Mouse (Mus musculus): ENCODE measurements around the gene Scap. TPM values are rescaled to one million over a fixed set of nuclear protein-coding genes. Genes with fewer than 3 reads are reported as not detected.

Scap gene
- total RNA-seq (2023) = 10 to 100 TPM; 58.4 to 71.9 TPM

DNA sequence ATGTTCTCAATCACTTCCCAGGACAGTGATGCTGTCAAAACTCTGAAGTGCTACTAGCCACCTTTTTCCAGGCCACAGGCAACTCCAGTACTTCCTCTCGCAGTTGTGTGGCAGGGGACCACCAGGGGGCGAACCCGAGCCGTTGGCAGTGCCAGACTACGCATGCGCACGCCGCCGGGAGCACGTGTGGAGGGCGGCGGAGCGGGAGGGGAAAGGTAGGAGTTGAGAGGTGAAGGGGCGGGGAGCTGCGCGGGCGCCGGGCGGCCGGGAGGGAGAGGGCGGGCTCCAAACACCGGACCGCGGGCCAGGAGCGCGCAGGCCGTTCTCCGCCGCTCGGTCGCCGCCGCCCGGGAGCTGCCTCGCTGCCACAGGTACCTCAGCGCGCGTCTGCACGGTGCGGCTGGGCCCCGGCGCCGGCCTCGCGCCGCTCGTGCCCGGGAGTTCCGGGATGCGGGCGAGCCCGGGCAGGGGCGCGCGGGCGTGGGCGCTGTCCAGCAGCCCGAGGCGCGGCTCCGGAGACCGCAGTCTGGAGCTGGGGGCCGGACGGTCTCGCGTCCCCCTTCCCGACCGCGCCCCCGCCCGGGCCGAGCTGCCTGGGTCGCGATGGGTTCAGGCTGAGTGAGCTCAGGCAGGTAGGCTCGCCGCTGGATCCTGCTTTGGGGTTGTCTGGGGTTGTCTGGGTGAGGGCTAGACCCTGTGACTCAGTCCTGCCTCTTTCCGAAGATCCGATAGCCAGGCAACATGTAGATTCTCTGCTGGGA lies at the start of gene Scap:
Gene Scap, plus strand, starts transcription at position 154 of the 761 bp plus-strand sequence.

DNA sequence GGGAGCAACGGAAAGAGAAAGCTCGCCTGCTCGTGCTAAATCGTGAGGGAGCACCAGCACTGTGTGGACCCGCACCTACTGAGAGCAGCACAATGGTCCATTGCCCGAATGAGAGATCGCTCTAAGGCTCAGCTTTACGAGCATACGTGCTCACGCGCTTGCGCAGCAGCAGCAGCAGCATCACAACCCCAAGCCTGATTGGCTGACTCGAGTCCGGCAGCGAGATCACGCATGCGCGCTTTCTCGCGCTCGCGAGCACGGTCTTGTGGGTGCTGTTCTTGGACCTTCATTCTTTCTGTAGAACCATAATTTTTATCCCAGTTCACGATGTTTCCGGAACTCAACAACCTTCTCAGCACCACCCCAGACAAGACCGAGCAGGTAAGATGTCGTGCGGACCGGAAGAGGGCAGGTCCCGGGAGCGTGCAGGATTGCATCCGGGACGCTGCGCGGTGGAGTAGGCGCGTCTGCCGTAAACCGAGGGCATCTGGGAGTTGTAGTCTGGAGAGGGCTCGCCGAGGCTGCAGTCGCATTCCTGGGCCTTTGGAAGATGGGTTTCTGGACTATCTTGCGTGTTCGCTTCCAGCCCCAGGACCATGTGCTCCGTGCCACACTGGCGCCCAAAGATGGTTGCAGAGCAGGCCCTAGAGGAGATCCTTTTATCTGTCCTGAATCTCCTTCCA lies 28.0 kb upstream of the Scap start, which contains the start of gene Elp6:
Gene Elp6, plus strand, starts transcription at position 205 of the 683 bp plus-strand sequence.

GRCm38 (mm10) chr9:110408099-110408773 lies 75.1 kb downstream of the Scap start, which contains the start of gene Ptpn23:
Gene Ptpn23 (minus strand): TSS chr9:110408213.

DNA sequence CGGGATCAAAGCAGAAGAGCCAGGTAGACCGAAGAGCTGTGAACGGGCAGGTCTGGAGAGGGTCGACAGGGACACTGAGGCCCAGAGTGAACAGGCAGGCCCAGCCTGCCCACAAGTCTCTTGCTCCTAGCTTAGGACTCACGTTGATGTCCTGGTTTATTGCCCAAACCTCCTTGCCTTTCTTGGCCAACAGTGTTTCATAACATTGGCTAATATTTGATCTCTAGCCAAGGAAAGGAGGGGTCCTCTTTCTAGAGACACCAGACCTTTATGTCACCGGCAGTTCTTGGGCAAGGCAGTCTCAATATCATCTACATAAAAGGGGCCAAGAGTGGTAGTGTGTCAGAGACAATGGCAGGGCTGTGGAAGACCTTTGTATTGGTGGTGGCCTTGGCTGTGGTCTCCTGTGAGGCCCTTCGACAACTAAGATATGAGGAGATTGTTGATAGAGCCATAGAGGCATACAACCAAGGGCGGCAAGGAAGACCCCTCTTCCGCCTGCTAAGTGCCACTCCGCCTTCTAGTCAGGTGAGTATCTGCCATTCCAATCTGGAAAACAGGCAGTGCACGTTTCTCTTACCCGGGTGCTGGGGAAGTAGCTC lies 86.5 kb downstream of the Scap start, which contains the start of gene Ngp:
Gene Ngp, plus strand, starts transcription at position 237 of the 602 bp plus-strand sequence.

Other genes with a start within 250 kb of the Scap start
- gene Smarcc1, start 215.6 kb upstream of the Scap start, total RNA-seq (2023) = 10 to 100 TPM; 71.6 to 77.3 TPM
- 100 to 1,000 TPM; 159 to 173 TPM for gene Dhx30, start 215.5 kb upstream of the Scap start, total RNA-seq (2023)
- 1 to 10 TPM; 3.4 to 4.0 TPM for gene Cspg5, start 89.5 kb upstream of the Scap start, total RNA-seq (2023)
- gene Elp6, start 28.1 kb upstream of the Scap start, total RNA-seq (2023) = 1 to 10 TPM; 7.0 to 8.9 TPM
- gene Ptpn23, start 74.9 kb downstream of the Scap start, total RNA-seq (2023) = 100 to 1,000 TPM in 1 of 2 experiments, 10 to 100 TPM in 1; 69.8 to 108 TPM
- gene Ngp, start 86.5 kb downstream of the Scap start, total RNA-seq (2023) = 1 to 10 TPM; 2.0 to 4.5 TPM
- gene Klhl18, start 143.4 kb downstream of the Scap start, total RNA-seq (2023) = 10 to 100 TPM; 45.1 to 57.1 TPM
- gene Kif9, start 143.7 kb downstream of the Scap start, total RNA-seq (2023) = 1 to 10 TPM; 2.8 to 4.2 TPM
- 100 to 1,000 TPM; 220 to 226 TPM for gene Setd2, start 199.3 kb downstream of the Scap start, total RNA-seq (2023)

Measured in B cell, adult 67 days (primary cell).